Mouse (Mus musculus) left cerebral cortex, adult 9 months (tissue): ENCODE measurements around the gene Olfr1012.
"Not testable (repeated sequence)": the region's sequence is repeated elsewhere in the genome, so short reads cannot be mapped to it uniquely, and the experiment has no call there.

Source experiments
- DNase-seq, 2 experiments: peaks; one replicate each; pipeline ENCODE4 v3.0.0; 2022; ENCODE audit warnings: low spot score in 2 of 2

The Olfr1012 gene

GRCm38 (mm10) chr2:85762666-85763065, at the start of gene Olfr1012:
Gene Olfr1012, minus strand, starts transcription at chr2:85762766.
- DNase-seq: no peak

GRCm38 (mm10) chr2:85804501-85804900, 41.9 kb upstream of the Olfr1012 start:
- DNase-seq: no peak

- DNase-seq: no peak
Observed at GRCm38 (mm10) chr2:85802444-85802843, 39.9 kb upstream of the Olfr1012 start, which contains the start of gene Olfr1016. Gene Olfr1016, minus strand, starts transcription at chr2:85802544.

GRCm38 (mm10) chr2:85792331-85792730, 29.8 kb upstream of the Olfr1012 start:
- DNase-seq: no peak

GRCm38 (mm10) chr2:85781717-85782116, 19.2 kb upstream of the Olfr1012 start, which contains the start of gene Olfr1015:
Gene Olfr1015, plus strand, starts transcription at chr2:85782017.
- DNase-seq: no peak

GRCm38 (mm10) chr2:85772413-85772812, 9.8 kb upstream of the Olfr1012 start, which contains the start of gene Olfr1014:
Gene Olfr1014, plus strand, starts transcription at chr2:85772713.
- DNase-seq: no peak

GRCm38 (mm10) chr2:85766798-85767197, 4.2 kb upstream of the Olfr1012 start, which contains the start of gene Olfr1013:
Gene Olfr1013, plus strand, starts transcription at chr2:85767098.
- no peak for DNase-seq

GRCm38 (mm10) chr2:85753822-85754221, 8.7 kb downstream of the Olfr1012 start:
- DNase-seq: no peak

GRCm38 (mm10) chr2:85725793-85726192, 36.8 kb downstream of the Olfr1012 start:
- DNase-seq: peak in 1 of 2 experiments; percentile 9

GRCm38 (mm10) chr2:85715119-85715518, 47.4 kb downstream of the Olfr1012 start, which contains the start of gene Olfr1009:
Gene Olfr1009, plus strand, starts transcription at chr2:85715419.
- no peak for DNase-seq

GRCm38 (mm10) chr2:85711159-85711558, 51.4 kb downstream of the Olfr1012 start:
- DNase-seq: no peak

- not testable (repeated sequence) for DNase-seq
Observed at GRCm38 (mm10) chr2:85710680-85711079, 51.9 kb downstream of the Olfr1012 start.
